Mouse (Mus musculus): ENCODE data around the gene Rexo5. TPM values are rescaled to one million over a fixed set of nuclear protein-coding genes. Genes with fewer than 3 reads are reported as not detected.
A peak's percentile ranks its signal among the peaks of the same experiment; 100 is the strongest.

The Rexo5 gene
- polyA plus RNA-seq, 1 experiment from 2014 or later = 27.3 TPM

DNA sequence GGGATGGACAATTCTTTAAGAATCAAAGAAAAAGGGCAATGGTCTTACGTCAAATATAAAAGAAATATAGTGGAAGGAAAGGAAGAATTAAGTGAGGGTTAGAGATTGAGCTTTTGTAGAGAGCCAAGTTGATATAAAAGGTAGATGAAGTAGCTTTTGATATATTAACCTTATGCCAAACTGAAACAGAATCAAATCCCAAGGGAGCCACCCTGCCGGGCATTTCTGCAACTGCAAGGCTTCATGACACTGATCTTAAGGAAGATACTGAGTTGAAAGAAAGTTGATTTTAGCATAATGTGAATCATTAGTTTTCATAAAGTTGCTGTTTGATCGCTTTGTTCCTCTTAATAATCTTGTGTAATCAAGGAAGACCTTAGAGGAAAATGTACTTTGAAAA, 4.8 kb upstream of the Rexo5 start:
- no peak for DNase-seq (ENCODE audit: extremely low spot score, low spot score)
- H3K27me3 ChIP-seq (ENCODE audit: poor library complexity, severe bottlenecking) = no peaks in the 10 kb centered on the region
- no peak overlapping the region for H3K4me3 ChIP-seq
- no peak overlapping the region for H3K27ac ChIP-seq
- H3K4me1 ChIP-seq = peaks cover 11% of the 10 kb centered on the region
- H3K9me3 ChIP-seq = no peaks in the 10 kb centered on the region
- peaks cover 81% of the 10 kb centered on the region for H3K36me3 ChIP-seq (replicated peaks)
- WGBS = 93% methylated on average over 3 of the region's 3 CpGs

- Histone ChIP-seq H3K36me3 (replicated peaks) (peaks cover 35% of the 10 kb centered on the region), H3K27me3 (ENCODE audit: poor library complexity, severe bottlenecking) (no peaks in the 10 kb centered on the region), H3K4me1 (peaks cover 25% of the 10 kb centered on the region), H3K9me3 (no peaks in the 10 kb centered on the region), H3K4me3 (peak overlapping the region; percentile 76), H3K27ac (peak overlapping the region; percentile 94)
- WGBS = 0% methylated on average over 20 of the region's 21 CpGs
- no peak for DNase-seq (ENCODE audit: extremely low spot score, low spot score)
Measured at GRCm38 (mm10) chr7:119794251-119794638, 439 bp downstream of the Rexo5 start.

GRCm38 (mm10) chr7:119795311-119795710, 1.5 kb downstream of the Rexo5 start:
- DNase-seq (ENCODE audit: extremely low spot score, low spot score) = no peak
- no peaks in the 10 kb centered on the region for H3K27me3 ChIP-seq (ENCODE audit: poor library complexity, severe bottlenecking)
- H3K4me1 ChIP-seq = peaks cover 25% of the 10 kb centered on the region
- H3K27ac ChIP-seq = no peak overlapping the region
- peaks cover 29% of the 10 kb centered on the region for H3K36me3 ChIP-seq (replicated peaks)
- peak overlapping the region; percentile 76 for H3K4me3 ChIP-seq
- H3K9me3 ChIP-seq = no peaks in the 10 kb centered on the region

DNA sequence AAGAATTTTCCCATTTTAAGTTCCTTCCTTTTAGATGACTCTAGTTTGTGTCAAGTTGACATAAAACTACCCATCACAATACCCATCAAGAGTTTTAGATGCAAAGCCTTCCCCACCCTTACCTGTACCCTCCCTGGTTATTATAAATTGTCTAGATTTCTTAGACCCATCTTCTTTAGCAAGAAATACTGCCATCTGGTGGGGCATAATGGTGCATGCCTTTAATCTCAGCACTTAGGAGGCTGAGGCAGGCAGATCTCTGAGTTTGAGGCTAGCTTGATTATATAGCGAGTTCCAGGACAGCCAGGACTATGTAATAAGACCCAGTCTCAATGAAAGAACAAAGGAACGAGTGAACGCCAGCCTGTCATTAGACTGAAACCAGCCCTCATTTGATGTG, 6.7 kb downstream of the Rexo5 start:
- no peak for DNase-seq (ENCODE audit: extremely low spot score, low spot score)
- H3K9me3 ChIP-seq = no peaks in the 10 kb centered on the region
- H3K4me3 ChIP-seq = no peak overlapping the region
- H3K27ac ChIP-seq = no peak overlapping the region
- H3K4me1 ChIP-seq = no peaks in the 10 kb centered on the region; the same call in 1 of the 2 replicates
- WGBS = 99% methylated on average over 3 of the region's 3 CpGs
- H3K27me3 ChIP-seq (ENCODE audit: poor library complexity, severe bottlenecking) = no peaks in the 10 kb centered on the region
- peaks cover 38% of the 10 kb centered on the region for H3K36me3 ChIP-seq (replicated peaks)

- H3K9me3 ChIP-seq = no peaks in the 10 kb centered on the region
- DNase-seq (ENCODE audit: extremely low spot score, low spot score) = no peak
- H3K27ac ChIP-seq = no peak overlapping the region
- WGBS = 89% methylated on average over 3 of the region's 3 CpGs
- H3K4me3 ChIP-seq = no peak overlapping the region
- peaks cover 43% of the 10 kb centered on the region for H3K36me3 ChIP-seq (replicated peaks)
- no peaks in the 10 kb centered on the region for H3K27me3 ChIP-seq (ENCODE audit: poor library complexity, severe bottlenecking)
- H3K4me1 ChIP-seq = no peaks in the 10 kb centered on the region
Measured at GRCm38 (mm10) chr7:119800991-119801390, 7.2 kb downstream of the Rexo5 start.

DNA sequence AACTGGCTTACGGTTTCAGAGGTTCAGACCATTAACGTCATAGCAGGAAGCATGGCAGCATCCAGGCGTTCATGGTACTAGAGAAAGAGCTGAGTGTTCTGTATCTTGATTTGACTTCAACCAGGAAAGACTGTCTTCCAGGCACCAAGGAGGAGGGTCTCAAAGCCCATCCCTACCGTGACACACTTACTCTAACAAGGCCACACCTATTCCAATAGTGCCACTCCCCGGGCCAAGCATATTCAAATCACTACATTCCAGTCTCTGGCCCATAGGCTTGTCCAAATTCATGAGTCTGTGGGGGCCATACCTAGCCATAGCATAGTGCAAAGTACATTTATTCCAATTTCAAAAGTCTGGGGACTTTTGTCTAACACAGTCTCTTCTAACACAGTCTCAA, 13.6 kb downstream of the Rexo5 start:
- Histone ChIP-seq H3K27ac (no peak overlapping the region), H3K4me3 (no peak overlapping the region), H3K9me3 (no peaks in the 10 kb centered on the region), H3K27me3 (ENCODE audit: poor library complexity, severe bottlenecking) (no peaks in the 10 kb centered on the region), H3K36me3 (replicated peaks) (peaks cover 74% of the 10 kb centered on the region), H3K4me1 (no peaks in the 10 kb centered on the region)
- DNase-seq (ENCODE audit: extremely low spot score, low spot score) = no peak
- WGBS = 96% methylated on average over 5 of the region's 5 CpGs

- WGBS = 92% methylated on average over 3 of the region's 3 CpGs
- no peak overlapping the region for H3K4me3 ChIP-seq
Measured at GRCm38 (mm10) chr7:119808723-119809122, 14.9 kb downstream of the Rexo5 start.

GRCm38 (mm10) chr7:119835371-119835770, 41.6 kb downstream of the Rexo5 start:
- no peaks in the 10 kb centered on the region for H3K27me3 ChIP-seq (ENCODE audit: poor library complexity, severe bottlenecking)
- DNase-seq (ENCODE audit: extremely low spot score, low spot score) = no peak
- no peaks in the 10 kb centered on the region for H3K9me3 ChIP-seq
- peaks cover 57% of the 10 kb centered on the region for H3K36me3 ChIP-seq (replicated peaks)
- H3K4me3 ChIP-seq = no peak overlapping the region
- WGBS = 94% methylated on average over 1 of the region's 1 CpGs
- no peak overlapping the region for H3K27ac ChIP-seq
- no peaks in the 10 kb centered on the region for H3K4me1 ChIP-seq

More at GRCm38 (mm10) chr7:119808723-119809122, 14.9 kb downstream of the Rexo5 start:
- no peak overlapping the region for H3K27ac ChIP-seq
- no peaks in the 10 kb centered on the region for H3K27me3 ChIP-seq (ENCODE audit: poor library complexity, severe bottlenecking)
- no peak for DNase-seq (ENCODE audit: extremely low spot score, low spot score)
- H3K4me1 ChIP-seq = no peaks in the 10 kb centered on the region
- no peaks in the 10 kb centered on the region for H3K9me3 ChIP-seq
- H3K36me3 ChIP-seq (replicated peaks) = peaks cover 84% of the 10 kb centered on the region

- Histone ChIP-seq H3K4me1 (no peaks in the 10 kb centered on the region), H3K9me3 (no peaks in the 10 kb centered on the region), H3K27me3 (ENCODE audit: poor library complexity, severe bottlenecking) (no peaks in the 10 kb centered on the region), H3K4me3 (no peak overlapping the region), H3K36me3 (replicated peaks) (peaks cover 57% of the 10 kb centered on the region), H3K27ac (no peak overlapping the region)
- DNase-seq (ENCODE audit: extremely low spot score, low spot score) = no peak
- 93% methylated on average over 4 of the region's 4 CpGs for WGBS
Measured at GRCm38 (mm10) chr7:119835996-119836777, 42.4 kb downstream of the Rexo5 start.

GRCm38 (mm10) chr7:119841820-119842449, 48.1 kb downstream of the Rexo5 start:
- Histone ChIP-seq H3K36me3 (replicated peaks) (peaks cover 53% of the 10 kb centered on the region), H3K27me3 (ENCODE audit: poor library complexity, severe bottlenecking) (no peaks in the 10 kb centered on the region), H3K9me3 (no peaks in the 10 kb centered on the region), H3K4me1 (no peaks in the 10 kb centered on the region), H3K4me3 (no peak overlapping the region), H3K27ac (no peak overlapping the region)
- DNase-seq (ENCODE audit: extremely low spot score, low spot score) = no peak
- 95% methylated on average over 4 of the region's 4 CpGs for WGBS

GRCm38 (mm10) chr7:119845541-119845940, 51.7 kb downstream of the Rexo5 start:
- H3K9me3 ChIP-seq = no peaks in the 10 kb centered on the region
- no peaks in the 10 kb centered on the region for H3K27me3 ChIP-seq (ENCODE audit: poor library complexity, severe bottlenecking)
- H3K36me3 ChIP-seq (replicated peaks) = peaks cover 48% of the 10 kb centered on the region
- no peak overlapping the region for H3K4me3 ChIP-seq
- DNase-seq (ENCODE audit: extremely low spot score, low spot score) = no peak
- H3K27ac ChIP-seq = no peak overlapping the region
- H3K4me1 ChIP-seq = no peaks in the 10 kb centered on the region
- 93% methylated on average over 2 of the region's 2 CpGs for WGBS

GRCm38 (mm10) chr7:119847396-119847795, 53.6 kb downstream of the Rexo5 start:
- Histone ChIP-seq H3K4me1 (no peaks in the 10 kb centered on the region), H3K27ac (no peak overlapping the region), H3K27me3 (ENCODE audit: poor library complexity, severe bottlenecking) (no peaks in the 10 kb centered on the region), H3K9me3 (no peaks in the 10 kb centered on the region), H3K4me3 (no peak overlapping the region), H3K36me3 (replicated peaks) (peaks cover 53% of the 10 kb centered on the region)
- no peak for DNase-seq (ENCODE audit: extremely low spot score, low spot score)
- 94% methylated on average over 2 of the region's 2 CpGs for WGBS

DNA sequence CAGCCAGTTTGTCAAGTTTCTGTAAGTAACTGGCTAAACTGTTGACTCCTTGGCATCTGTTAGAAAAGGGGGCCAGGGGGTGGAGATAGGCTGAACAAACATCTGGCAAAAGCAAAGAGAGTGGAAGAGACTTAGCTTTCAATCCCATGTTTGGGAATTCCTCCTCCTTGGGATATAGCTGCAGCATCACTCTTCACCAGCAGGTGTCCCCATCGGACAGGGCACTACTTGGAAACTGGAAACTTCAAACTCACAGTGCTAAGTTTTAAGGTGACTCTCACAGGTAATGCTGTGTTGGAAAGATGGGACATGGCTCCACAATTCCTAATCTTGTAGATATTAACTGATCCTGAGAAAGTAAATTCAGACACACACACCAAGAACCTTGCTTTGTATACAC, 55.3 kb downstream of the Rexo5 start:
- no peak overlapping the region for H3K27ac ChIP-seq
- peaks cover 55% of the 10 kb centered on the region for H3K36me3 ChIP-seq (replicated peaks)
- 0% methylated on average over 1 of the region's 1 CpGs for WGBS
- no peaks in the 10 kb centered on the region for H3K4me1 ChIP-seq
- H3K4me3 ChIP-seq = no peak overlapping the region
- no peaks in the 10 kb centered on the region for H3K9me3 ChIP-seq
- H3K27me3 ChIP-seq (ENCODE audit: poor library complexity, severe bottlenecking) = no peaks in the 10 kb centered on the region
- peak; percentile 42 for DNase-seq (ENCODE audit: extremely low spot score, low spot score)

Data from forebrain, embryonic 10.5 days (tissue).